Comparison of ENCODE assay signal across 28 mouse cellular contexts in genomic region chr8:27955000-27955399, GRCm38 (mm10).
"Had no signal": no experiment of that assay in that cellular context is flagged by ENCODE, and none has a peak within 500 bp of the region (broad histone marks: within the 10 kb centered on the region; RNA-seq: fewer than 3 reads in every experiment).

No protein-coding gene starts in this region.

- H3K9me3 ChIP-seq: embryonic facial prominence, embryonic 10.5 days; embryonic facial prominence, embryonic 12.5 days; embryonic facial prominence, embryonic 13.5 days; embryonic facial prominence, embryonic 15.5 days; forebrain, embryonic 10.5 days; forebrain, embryonic 12.5 days; forebrain, embryonic 13.5 days; forebrain, embryonic 15.5 days had no signal

- H3K9ac ChIP-seq: embryonic facial prominence, embryonic 12.5 days; embryonic facial prominence, embryonic 13.5 days; embryonic facial prominence, embryonic 15.5 days; forebrain, embryonic 12.5 days; forebrain, embryonic 13.5 days; forebrain, embryonic 15.5 days; forebrain, postnatal 0 days had no signal

- H3K27me3 ChIP-seq: embryonic facial prominence, embryonic 12.5 days; embryonic facial prominence, embryonic 13.5 days; embryonic facial prominence, embryonic 15.5 days; forebrain, embryonic 12.5 days; forebrain, embryonic 13.5 days; forebrain, embryonic 15.5 days had no signal

- H3K36me3 ChIP-seq: embryonic facial prominence, embryonic 10.5 days; embryonic facial prominence, embryonic 12.5 days; embryonic facial prominence, embryonic 13.5 days; embryonic facial prominence, embryonic 15.5 days; forebrain, embryonic 10.5 days; forebrain, embryonic 12.5 days; forebrain, embryonic 15.5 days had no signal

- H3K4me2 ChIP-seq: embryonic facial prominence, embryonic 12.5 days; embryonic facial prominence, embryonic 13.5 days; embryonic facial prominence, embryonic 15.5 days; forebrain, embryonic 12.5 days; forebrain, embryonic 13.5 days; forebrain, embryonic 15.5 days had no signal

- H3K4me1 ChIP-seq: embryonic facial prominence, embryonic 10.5 days; embryonic facial prominence, embryonic 12.5 days; embryonic facial prominence, embryonic 13.5 days; embryonic facial prominence, embryonic 15.5 days; forebrain, embryonic 10.5 days; forebrain, embryonic 12.5 days; forebrain, embryonic 13.5 days; forebrain, embryonic 15.5 days had no signal

- H3K27ac ChIP-seq: embryonic facial prominence, embryonic 10.5 days; embryonic facial prominence, embryonic 12.5 days; embryonic facial prominence, embryonic 13.5 days; embryonic facial prominence, embryonic 15.5 days; forebrain, embryonic 10.5 days; forebrain, embryonic 12.5 days; forebrain, embryonic 13.5 days; forebrain, embryonic 15.5 days; gastrocnemius, adult 2 months had no signal

- DNase-seq: cerebellum, adult 2 months; cerebellum, adult 8-10 months; cerebellum, adult 9-10 months; cerebellum, adult 9-11 months; cerebellum, postnatal 10 days; cerebellum, postnatal 14 days; cerebellum, postnatal 25 days; cerebellum, postnatal 36 days; embryo, embryonic 11 days; forebrain, postnatal 0 days; gastrocnemius, adult 2 months; gastrocnemius, postnatal 10 days; gastrocnemius, postnatal 14 days; gastrocnemius, postnatal 25 days; gastrocnemius, postnatal 36 days; heart, adult 11 months; heart, adult 18-20 months had no signal

- ATAC-seq: forebrain, embryonic 13.5 days; forebrain, embryonic 14.5 days; forebrain, embryonic 15.5 days; forebrain, embryonic 16.5 days; forebrain, postnatal 0 days had no signal

- H3K4me3 ChIP-seq: embryonic facial prominence, embryonic 10.5 days; embryonic facial prominence, embryonic 12.5 days; embryonic facial prominence, embryonic 13.5 days; embryonic facial prominence, embryonic 15.5 days; erythroblast, embryonic 14.5 days; forebrain, embryonic 10.5 days; forebrain, embryonic 12.5 days; forebrain, embryonic 13.5 days; forebrain, embryonic 15.5 days; gastrocnemius, adult 2 months had no signal
